Mouse (Mus musculus) left cerebral cortex, postnatal 10 days (tissue): ENCODE results near the gene Skap2. TPM values are rescaled to one million over a fixed set of nuclear protein-coding genes. Genes with fewer than 3 reads are reported as not detected.

Experiments used
- DNase-seq, 2 experiments: peaks; one replicate each; pipeline ENCODE4 v3.0.0; 2021 to 2022; ENCODE audit warnings: low spot score in 2 of 2, mixed read lengths in 1 of 2; ENCODE audit errors: extremely low spot score in 1 of 2
- intact Hi-C: fragments of 180-260 bp; cut with DNase I; formaldehyde crosslinking; loops from one replicate; pipeline ENCODE4 v1.15.1; 2025
- total RNA-seq, 2 experiments: library from RNA; stranded (reverse); gene quantifications; 2 replicates each; pipeline ENCODE4 v1.2.3; 2021

Gene Skap2
- total RNA-seq, 2 experiments from 2014 or later, result 6.4 to 7.7 TPM

DNA sequence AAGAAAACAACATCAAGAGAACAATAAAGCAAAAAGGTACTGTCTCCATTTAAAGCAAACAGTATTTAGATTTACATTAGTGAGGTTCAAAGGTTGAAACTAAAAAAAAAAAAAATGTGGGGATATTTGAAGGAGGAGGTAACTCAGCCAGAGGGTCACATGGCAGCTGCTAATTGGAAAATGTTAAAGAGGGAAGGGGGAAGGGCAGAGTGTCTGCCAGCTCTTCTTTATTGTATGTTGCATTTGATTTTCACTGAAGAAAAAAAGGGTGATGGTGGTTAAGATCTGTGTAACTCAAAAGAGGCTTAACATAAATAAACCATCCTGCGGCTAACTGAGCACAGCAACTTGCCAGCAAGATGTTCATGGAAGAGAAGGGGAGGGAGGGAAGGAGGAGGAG lies 142.1 kb downstream of the Skap2 start:
- intact Hi-C loops, result loop anchor here (5.0 kb wide), 2 partner anchors 327 to 352 kb away; partner anchors contain the start of gene Hoxa7
- no peak for DNase-seq

DNA sequence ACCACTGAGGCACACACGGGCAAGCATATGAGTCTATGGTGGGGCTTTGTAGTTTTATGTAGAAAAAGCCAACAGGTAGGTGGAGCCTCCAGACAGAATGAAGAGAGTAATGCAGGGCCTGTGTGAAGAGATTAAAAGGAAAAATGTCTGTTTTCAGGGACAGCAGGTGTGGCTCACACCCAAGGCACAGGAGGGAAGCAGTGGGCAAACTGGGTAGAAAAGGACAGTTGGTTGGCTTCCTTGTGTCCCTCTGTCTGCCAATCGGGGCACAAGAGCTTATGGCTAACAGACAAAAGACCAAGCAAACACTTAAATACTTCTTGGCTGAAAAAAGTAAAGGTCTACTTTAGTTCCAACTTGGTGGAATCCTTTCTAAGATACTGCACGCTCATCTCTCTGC lies 145.8 kb downstream of the Skap2 start:
- intact Hi-C loops, result no loop called here
- DNase-seq, result no peak

- no peak for DNase-seq
- intact Hi-C loops, result no loop called here
Observed at GRCm38 (mm10) chr6:51863508-51863907, 148.8 kb downstream of the Skap2 start.

DNA sequence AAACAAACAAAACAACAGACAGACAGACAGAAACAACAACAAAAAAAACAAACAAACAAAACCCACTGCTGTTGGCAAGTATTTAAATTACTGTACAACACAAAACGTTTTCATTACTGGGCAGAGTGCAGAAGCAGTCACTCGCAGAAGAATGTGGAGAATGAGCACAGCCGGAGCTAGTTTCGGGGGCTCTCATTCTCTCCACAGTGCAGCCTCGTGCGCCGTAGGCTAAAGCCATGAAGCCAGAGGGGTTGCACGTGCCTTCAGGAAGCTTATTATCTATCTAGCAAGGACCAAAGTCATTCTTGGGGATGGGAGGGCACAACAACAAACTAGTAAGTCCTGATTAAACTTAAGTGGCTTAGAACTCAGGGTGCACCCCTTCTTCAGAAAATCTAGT lies 152.0 kb downstream of the Skap2 start:
- intact Hi-C loops, result no loop called here
- DNase-seq, result no peak

DNA sequence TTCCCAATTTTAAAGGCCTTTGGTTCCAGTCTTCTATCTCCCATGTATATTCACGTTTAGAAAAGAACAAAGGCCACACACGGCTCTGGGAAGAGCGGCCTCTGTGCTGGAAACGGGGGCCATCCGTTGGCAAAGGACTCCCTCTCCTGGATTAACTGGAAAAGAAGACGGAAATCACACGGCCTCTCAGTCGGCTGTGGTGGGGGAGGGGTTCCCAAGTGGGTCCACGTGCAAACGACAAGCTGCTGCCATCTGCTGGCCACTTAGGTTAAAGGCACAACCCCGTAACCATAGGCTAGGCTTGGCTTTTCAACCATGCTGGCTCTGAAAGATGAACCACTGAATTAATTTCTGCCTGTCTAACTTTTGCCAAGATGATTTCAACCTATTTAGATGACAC lies 154.5 kb downstream of the Skap2 start:
- intact Hi-C loops, result loop anchor here (2.0 to 10.0 kb wide), 5 partner anchors 246 to 651 kb away; partner anchors contain the start of gene Cbx3
- DNase-seq, result peak; percentile 96

DNA sequence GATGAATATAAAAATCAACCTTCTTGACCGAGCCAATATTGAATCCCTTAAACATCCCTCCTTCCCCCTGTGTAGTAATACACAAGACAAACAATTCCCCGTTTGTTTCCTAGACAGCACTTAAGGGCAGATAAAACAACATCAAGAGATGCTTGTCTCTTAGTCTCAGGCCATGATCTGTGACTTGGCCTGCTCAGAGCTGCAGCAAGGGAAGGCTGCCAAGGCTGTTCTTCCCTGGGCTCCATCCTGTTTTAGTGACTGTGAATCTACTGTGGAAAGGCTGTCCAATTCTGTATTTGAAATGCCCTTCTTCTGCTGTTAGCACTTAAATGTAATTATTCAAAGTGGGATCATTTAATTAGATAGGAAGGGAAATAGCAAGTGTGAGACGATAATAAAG lies 159.1 kb downstream of the Skap2 start:
- intact Hi-C loops, result loop anchor here (10.0 kb wide), 1 partner anchor 378 kb away; the partner anchor contains the start of gene Cbx3
- no peak for DNase-seq

- intact Hi-C loops, result loop anchor here (10.0 kb wide), 1 partner anchor 378 kb away; the partner anchor contains the start of gene Cbx3
- DNase-seq, result no peak
Observed at GRCm38 (mm10) chr6:51852643-51853042, 159.7 kb downstream of the Skap2 start.

- intact Hi-C loops, result loop anchor here (2.0 to 10.0 kb wide), 2 partner anchors 259 to 377 kb away; partner anchors contain the start of gene Cbx3
- DNase-seq, result no peak
Observed at GRCm38 (mm10) chr6:51851544-51851943, 160.8 kb downstream of the Skap2 start.

GRCm38 (mm10) chr6:51850030-51850817 lies 162.1 kb downstream of the Skap2 start:
- intact Hi-C loops, result loop anchor here (2.0 to 10.0 kb wide), 2 partner anchors 257 to 375 kb away; partner anchors contain the start of gene Cbx3

DNA sequence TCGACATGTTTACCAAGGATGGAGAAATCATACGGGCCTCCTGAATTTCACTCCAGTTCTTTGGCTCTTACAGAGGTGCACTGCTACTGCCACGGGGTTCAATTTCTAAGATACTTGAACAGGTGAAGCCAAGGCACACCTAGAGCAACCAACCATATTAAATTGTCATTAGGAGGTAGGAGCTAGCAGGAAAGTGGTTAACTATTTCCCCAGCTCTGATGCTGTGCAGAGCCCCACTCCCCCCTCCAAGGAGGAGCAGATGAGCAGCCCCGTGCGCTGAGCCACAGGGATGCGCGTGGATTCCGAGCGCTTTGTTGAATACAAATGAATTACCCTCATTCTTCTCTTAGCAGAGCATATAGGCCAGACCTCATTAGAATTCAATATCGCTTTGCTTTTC lies 162.8 kb downstream of the Skap2 start:
- DNase-seq, result peak in 1 of 2 experiments; percentile 28

More at GRCm38 (mm10) chr6:51850030-51850817, 162.1 kb downstream of the Skap2 start:
- DNase-seq, result no peak

DNA sequence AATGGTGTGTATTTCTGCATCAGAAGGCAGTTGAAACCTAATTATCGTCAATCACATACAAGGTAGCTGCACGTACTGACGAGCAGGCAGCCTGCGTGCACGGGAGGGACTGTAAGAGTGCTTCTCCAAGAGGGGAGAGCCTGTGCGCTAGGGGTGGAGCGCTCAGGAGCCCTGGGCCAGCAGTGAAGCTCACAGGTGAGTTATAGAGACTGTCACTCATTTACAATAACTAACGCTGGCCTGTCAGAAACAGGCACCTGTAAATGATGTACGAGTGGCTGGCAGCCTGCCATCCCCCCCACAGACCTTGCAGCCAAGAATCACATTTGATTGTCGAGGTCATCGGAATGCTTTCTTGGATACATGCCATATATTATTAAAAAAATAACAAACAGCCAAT lies 168.2 kb downstream of the Skap2 start:
- no peak for DNase-seq
- intact Hi-C loops, result no loop called here

More for the DNA sequence above, 162.8 kb downstream of the Skap2 start:
- intact Hi-C loops, result no loop called here

GRCm38 (mm10) chr6:51843081-51843480 lies 169.3 kb downstream of the Skap2 start:
- intact Hi-C loops, result no loop called here
- DNase-seq, result no peak

GRCm38 (mm10) chr6:51838177-51838576 lies 174.2 kb downstream of the Skap2 start:
- DNase-seq, result no peak
- intact Hi-C loops, result no loop called here

DNA sequence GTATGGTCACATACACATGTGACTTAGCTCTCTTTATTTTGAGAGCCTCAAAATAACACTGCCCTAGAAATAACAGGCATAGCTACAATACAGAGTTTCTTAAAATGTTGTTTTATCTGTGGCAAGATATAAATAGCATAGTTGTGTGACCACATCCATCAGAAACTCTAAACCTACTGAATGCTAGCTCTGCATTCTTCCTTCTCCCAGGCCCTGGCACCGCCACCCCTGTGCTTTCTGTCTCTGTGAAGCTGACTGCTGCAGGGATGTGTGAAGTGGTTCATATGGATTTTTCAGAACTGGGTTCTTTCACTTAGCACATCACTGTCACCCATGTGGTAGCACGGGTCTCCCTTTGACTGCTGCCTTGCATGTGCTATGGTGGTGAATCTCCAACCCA lies 179.0 kb downstream of the Skap2 start:
- DNase-seq, result no peak
- intact Hi-C loops, result no loop called here

GRCm38 (mm10) chr6:51825621-51826021 lies 186.7 kb downstream of the Skap2 start:
- no peak for DNase-seq
- intact Hi-C loops, result no loop called here

DNA sequence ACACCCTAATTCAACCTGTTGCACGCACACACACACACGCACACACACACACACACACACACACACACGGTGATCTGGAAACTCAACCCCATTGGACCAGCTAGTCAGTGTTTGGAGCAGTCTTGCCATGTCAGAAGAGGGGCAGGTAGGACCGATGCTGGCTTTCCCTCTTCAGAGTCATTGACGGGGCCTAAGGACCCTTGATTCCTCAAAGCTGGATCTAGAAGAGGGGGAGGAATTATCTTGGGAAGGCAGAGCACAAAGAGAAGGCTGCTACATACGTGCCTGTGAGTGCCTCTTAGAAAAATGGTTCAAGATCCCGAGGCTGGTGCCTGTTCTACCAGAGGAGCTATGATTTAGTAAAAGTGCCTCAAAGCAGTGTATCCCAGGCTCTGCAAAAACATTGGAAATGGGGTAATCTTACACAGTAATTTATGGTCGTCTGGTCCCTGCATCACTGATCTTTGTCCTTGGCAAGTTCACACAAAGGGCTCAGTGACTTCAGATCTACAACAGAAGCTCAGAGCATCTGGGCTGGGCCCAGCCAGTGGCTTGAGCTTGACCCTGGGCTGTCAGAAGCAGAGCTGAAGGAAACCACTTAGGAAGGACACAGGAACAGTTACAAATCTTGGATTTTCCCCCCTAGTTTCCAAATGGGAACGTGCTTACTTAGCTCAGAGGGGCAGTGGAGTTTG lies 188.1 kb downstream of the Skap2 start:
- no peak for DNase-seq
- intact Hi-C loops, result no loop called here

DNA sequence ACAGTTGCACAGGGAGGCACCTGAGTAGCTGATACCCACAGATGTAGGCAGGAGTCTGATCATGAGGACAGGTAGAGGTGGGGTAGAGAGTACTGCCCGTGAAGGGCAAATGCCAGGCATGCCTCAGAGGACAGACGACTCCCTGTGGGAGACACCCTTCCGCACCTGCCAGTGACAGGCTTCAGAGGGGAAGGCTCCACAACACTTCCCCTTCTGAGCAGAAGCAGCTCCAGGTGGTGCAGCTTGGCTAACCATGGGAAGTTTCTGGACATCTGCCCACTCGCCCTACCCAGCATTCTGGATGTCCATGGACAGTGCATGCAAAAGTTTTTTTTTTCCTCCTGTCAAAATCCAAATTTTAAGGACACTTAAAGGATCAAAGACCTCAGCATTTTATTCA lies 190.3 kb downstream of the Skap2 start:
- no peak for DNase-seq
- intact Hi-C loops, result no loop called here

DNA sequence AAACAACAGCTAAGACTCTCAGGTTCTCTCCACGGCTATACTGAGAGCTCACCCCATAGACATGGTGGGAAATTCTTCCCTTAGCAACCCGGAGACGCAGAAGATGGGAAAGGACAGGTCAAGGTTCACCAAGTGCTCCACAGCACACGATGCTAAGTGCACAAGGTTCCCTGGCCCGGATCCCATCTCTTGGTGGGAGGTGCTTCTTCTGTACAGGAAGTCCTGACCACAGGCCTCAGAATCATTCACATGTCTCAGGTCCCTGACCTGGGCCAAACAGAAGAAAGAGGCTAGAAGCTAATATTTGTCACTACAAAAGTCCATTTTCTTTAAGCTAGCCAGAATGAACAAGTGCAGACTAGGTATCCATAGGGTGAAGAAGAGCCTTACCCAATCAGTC lies 191.5 kb downstream of the Skap2 start:
- intact Hi-C loops, result no loop called here
- no peak for DNase-seq

DNA sequence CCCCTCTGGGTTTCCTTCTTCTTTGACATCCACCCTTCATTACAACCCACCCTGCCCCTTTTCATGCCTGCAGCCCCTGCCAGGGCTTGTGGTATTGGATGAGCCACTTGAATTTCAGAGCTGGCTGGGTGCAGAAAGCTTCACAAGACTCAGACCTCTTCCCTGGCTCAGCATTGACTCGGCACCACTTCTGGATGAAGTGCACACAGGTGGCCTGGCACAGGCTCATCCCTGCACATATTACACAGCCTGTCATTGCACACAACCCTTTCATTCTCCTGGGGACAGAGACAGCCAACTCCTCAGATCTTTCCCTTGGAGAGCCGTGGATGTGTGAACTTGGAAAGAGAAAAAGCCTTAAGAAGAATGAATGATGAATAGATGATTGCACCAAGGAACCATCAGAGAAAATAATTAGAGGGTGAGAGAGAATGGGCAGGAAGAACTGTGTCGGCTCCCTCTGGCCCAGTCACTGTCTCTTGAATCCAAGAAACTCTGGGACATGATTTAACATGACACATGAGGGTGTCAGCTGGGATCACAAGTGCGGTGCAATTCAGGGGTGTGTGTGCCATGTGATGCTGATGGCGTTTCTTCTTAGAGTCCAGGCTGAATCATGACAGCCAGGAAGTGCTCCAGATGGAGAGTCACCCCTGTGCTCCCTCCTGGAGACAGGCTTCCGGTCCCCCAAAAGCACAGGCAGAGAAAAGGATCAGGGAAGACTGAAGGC lies 195.3 kb downstream of the Skap2 start:
- intact Hi-C loops, result no loop called here
- no peak for DNase-seq
